Mouse (Mus musculus) gastrocnemius, adult 2 months (tissue): ENCODE measurements at regions not wholly inside any gene's neighbourhood (a gene's known extent, or its start where the extent isn't known, plus 50 kb on each side); places are given as distances from the start of the nearest gene placed in this dataset.

Experiments
- DNase-seq: peaks from one replicate; pipeline ENCODE4 v3.0.0; 2022
- H3K27ac ChIP-seq: fragments of 200-600 bp; 2 replicates; pipeline ENCODE4 v1.8.1; 2022; ENCODE audit warnings: mild to moderate bottlenecking
- H3K4me3 ChIP-seq: fragments of 200-600 bp; 2 replicates; pipeline ENCODE4 v1.8.1; 2022; ENCODE audit warnings: mild to moderate bottlenecking, moderate library complexity
- CTCF ChIP-seq: fragments of 200-600 bp; IDR thresholded peaks from 2 replicates; pipeline ENCODE4 v1.8.1; 2022; ENCODE audit warnings: antibody characterized with exemption, mild to moderate bottlenecking, moderate library complexity
- intact Hi-C: fragments of 180-260 bp; cut with DNase I; formaldehyde crosslinking; loops from one replicate; pipeline ENCODE4 v1.15.1; 2025

GRCm38 (mm10) chr1:75935866-75936265, 389.8 kb downstream of the Slc4a3 start:
- no peak for DNase-seq
- no peak for TF ChIP-seq CTCF
- H3K27ac ChIP-seq = peak overlapping the region; percentile 79
- intact Hi-C loops = no loop called here
- peak overlapping the region; percentile 42 for H3K4me3 ChIP-seq

DNA sequence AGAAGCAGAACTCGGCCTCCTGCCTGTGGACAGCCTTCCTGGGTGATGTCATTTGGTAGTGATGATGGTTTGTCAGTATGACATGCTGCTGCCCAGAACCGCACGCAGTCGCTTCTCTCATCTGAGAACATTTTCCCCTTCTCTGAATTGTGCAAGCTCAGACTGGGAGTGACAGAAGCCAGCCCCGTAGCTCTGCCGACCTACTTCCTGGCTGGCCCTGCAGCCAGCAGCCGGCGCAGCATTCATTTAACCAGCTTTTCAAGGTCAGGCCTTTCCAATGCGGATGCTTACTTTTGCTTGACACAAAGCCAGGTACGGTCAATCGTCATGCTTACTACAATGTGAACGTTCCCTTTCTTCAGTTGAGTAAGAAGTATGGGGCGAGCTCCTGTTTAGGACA, 390.5 kb downstream of the Slc4a3 start:
- Histone ChIP-seq H3K27ac (peak overlapping the region; percentile 79), H3K4me3 (peak overlapping the region; percentile 42)
- TF ChIP-seq CTCF = peak; percentile 3; the same call in 1 of the 2 replicates
- intact Hi-C loops = no loop called here
- peak; percentile 62 for DNase-seq

DNA sequence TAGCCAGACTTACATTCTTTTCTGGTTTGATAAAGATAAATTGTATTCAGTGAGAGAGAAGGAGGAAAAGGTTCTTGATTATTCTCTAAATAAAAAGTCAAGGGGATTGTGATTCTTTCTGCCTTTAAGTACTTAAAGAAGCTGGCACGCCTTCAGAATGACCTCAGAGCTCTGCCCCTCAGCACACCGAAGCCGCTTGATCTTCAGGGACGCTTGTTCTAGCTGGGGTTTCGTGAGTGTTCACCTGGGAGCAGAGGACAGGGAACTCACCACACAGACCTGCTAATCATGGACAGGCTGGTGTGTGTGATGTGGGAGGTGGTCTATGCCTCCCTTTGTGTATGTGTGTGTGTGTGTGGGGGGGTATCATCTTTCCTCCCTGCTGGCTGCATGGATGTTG, 391.3 kb downstream of the Slc4a3 start:
- no peak for DNase-seq
- intact Hi-C loops = no loop called here
- no peak for TF ChIP-seq CTCF
- no peak overlapping the region; the same call in 1 of the 2 replicates for H3K4me3 ChIP-seq
- H3K27ac ChIP-seq = peak overlapping the region; percentile 79; the same call in 1 of the 2 replicates

DNA sequence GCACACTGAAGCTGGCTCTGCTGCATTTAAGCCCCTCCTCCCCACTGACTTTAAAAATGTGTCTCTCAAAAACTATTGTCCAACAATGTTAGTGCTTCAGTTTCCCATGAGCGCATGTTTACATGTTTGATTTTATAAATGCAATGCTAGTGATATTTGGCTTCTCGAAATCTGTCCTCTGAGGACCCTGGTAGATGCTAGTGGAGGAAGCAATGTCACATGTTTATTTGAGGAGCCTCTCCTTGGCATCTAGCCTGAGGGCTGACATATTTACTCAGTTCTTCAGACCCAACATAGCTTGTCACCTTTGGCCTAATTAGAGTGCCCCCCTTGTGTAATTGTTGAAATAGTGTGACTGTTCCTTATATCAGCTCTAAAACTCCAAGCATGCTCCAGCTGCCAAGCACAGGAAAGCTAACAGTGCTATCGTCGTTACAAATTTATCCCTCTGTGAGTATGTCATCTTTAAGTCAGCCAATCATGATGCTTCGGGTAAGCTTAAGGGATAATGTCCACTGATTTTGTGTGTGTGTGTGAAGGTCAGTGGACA, 400.3 kb downstream of the Slc4a3 start:
- no peak overlapping the region for H3K27ac ChIP-seq
- no peak overlapping the region for H3K4me3 ChIP-seq
- no peak for TF ChIP-seq CTCF
- intact Hi-C loops = no loop called here
- DNase-seq = no peak

DNA sequence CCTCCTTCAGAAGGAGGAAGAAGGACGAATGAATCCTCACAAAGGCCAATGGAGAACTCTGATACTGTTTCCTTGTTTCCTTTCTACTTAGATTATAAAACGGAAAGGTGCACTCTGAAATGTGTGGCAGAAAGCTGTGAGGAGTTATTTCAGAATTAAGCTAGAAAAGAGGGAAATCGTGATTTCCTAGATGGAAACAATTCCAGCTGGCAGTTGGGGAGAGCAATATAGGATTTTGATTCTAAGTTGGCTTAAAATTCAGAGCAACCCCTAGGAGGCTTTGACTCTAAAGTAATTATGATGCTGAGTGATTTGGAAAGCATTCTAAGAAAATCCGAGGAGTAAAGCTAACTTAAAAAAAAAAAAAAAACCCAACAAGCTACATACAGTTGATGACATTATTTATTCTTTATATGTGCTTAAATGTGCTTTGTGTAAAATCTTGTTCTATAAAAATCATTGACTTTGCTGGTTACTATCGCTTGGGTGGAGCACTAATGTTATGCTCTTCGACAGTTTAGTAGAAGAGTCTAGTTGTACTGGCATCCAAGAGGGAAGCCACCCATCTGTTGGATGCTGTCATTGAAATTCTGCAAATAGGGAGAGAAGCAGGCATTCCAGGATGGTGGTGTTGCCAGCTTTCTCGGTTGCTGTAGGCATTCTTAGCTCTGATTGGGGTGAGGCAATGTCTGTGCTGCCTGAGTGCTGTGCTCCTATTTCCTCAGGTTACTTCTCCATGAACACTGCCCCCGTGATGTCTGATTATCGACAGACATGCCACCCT, 432.3 kb downstream of the Slc4a3 start:
- Histone ChIP-seq H3K4me3 (no peak overlapping the region), H3K27ac (no peak overlapping the region)
- intact Hi-C loops = no loop called here
- DNase-seq = no peak
- TF ChIP-seq CTCF = no peak

DNA sequence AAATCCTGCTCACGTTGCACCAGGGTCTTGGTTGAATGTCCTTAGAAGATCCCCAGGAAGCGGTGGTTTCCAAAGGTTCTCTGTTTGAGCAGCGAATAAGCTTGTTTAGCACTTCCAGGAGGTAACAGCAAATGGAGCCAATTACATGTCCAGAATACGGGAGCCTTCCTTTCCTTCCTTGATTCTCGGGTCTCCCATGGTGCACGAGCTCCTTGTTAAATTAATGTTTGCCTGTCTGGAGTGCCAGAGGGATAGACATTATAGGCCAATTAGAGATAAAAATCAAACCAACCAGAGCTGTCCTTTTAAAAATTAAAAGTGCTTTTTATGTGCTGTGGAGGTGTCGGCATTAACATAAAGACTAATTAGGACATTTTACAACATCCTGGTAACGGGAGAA, 437.0 kb downstream of the Slc4a3 start:
- no peak for DNase-seq
- H3K4me3 ChIP-seq = no peak overlapping the region
- TF ChIP-seq CTCF = no peak
- no peak overlapping the region for H3K27ac ChIP-seq
- intact Hi-C loops = no loop called here

GRCm38 (mm10) chr1:75983487-75983886, 437.4 kb downstream of the Slc4a3 start:
- no peak for TF ChIP-seq CTCF
- intact Hi-C loops = no loop called here
- Histone ChIP-seq H3K27ac (no peak overlapping the region), H3K4me3 (no peak overlapping the region)
- DNase-seq = no peak

- DNase-seq = no peak
- Histone ChIP-seq H3K27ac (no peak overlapping the region), H3K4me3 (no peak overlapping the region)
- intact Hi-C loops = no loop called here
- TF ChIP-seq CTCF = no peak
Measured at GRCm38 (mm10) chr1:75988496-75988895, 442.4 kb downstream of the Slc4a3 start.

- H3K27ac ChIP-seq = no peak overlapping the region
- DNase-seq = no peak
- H3K4me3 ChIP-seq = no peak overlapping the region
- TF ChIP-seq CTCF = no peak
- intact Hi-C loops = no loop called here
Measured at GRCm38 (mm10) chr1:75992039-75992438, 446.0 kb downstream of the Slc4a3 start.

DNA sequence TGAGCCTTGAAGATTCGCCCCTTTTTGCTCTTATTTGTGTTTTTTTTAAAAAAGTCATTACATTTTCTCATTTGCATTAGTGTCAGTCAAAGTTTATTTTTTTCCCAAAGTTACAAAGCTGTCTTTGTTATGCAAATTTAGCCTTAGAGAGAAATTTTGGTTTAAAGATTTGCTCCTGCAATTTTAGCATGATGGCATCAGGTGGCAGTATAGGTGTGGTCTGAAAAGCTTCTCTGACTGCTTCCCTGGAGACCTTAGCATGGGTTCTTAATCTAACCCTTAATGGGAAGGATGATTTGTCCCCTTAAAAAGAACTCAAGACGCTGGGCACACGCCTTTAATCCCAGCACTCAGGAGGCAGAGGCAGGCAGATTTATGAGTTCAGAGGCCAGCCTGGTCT, 451.2 kb downstream of the Slc4a3 start:
- Histone ChIP-seq H3K27ac (no peak overlapping the region), H3K4me3 (no peak overlapping the region)
- no peak for DNase-seq
- intact Hi-C loops = no loop called here
- TF ChIP-seq CTCF = peak; percentile 34

- peak overlapping the region; percentile 36 for H3K4me3 ChIP-seq
- TF ChIP-seq CTCF = no peak
- no peak overlapping the region for H3K27ac ChIP-seq
- intact Hi-C loops = no loop called here
- peak; percentile 32 for DNase-seq
Measured at GRCm38 (mm10) chr1:76001124-76001523, 455.1 kb downstream of the Slc4a3 start.

DNA sequence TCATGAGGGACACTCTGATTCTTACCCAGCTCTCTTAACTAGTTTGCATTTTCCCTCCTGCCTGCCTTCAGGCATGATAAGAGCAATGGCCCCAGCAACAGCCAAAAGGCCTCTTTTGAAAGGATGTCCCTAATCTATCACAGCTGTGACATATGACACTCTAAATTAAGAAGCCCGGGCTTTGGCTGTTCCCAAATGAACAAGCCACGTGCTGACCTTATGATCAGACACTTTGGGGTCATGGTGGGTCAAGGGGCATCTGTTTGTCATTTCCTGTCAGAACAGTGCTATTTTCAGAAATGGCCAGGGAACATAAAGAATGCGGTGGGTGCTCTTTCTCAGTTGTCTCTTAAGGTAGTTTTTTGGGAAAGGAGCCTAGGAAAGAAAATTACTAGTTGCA, 463.5 kb downstream of the Slc4a3 start:
- no peak for DNase-seq
- intact Hi-C loops = no loop called here
- no peak overlapping the region for H3K27ac ChIP-seq
- no peak for TF ChIP-seq CTCF
- H3K4me3 ChIP-seq = no peak overlapping the region

- no peak for DNase-seq
- Histone ChIP-seq H3K4me3 (no peak overlapping the region), H3K27ac (no peak overlapping the region)
- intact Hi-C loops = no loop called here
- TF ChIP-seq CTCF = no peak
Measured at GRCm38 (mm10) chr1:76010212-76010800, 464.2 kb downstream of the Slc4a3 start.
